Mouse (Mus musculus): ENCODE data around the gene Tmem252.

GRCm38 (mm10) chr19:24699196-24699595 is 25.4 kb downstream of the Tmem252 start:
- no peak for TF ChIP-seq POLR2A (IDR thresholded peaks at IDR 0.05; ENCODE audit: low read depth, low read length)
- TF ChIP-seq CTCF (IDR thresholded peaks at IDR 0.05; ENCODE audit: borderline replicate concordance, insufficient read depth, low read length) = no peak

Data from embryonic fibroblast, embryonic 13.5 days (primary cell).